Mouse (Mus musculus): Measurements from ENCODE around the gene Gcm1. TPM values are rescaled to one million over a fixed set of nuclear protein-coding genes. Genes with fewer than 3 reads are reported as not detected.
A peak's percentile ranks its signal among the peaks of the same experiment; 100 is the strongest.

Gene Gcm1
- not detected in 2 replicates for polyA plus RNA-seq (2012; rRNA removed)

DNA sequence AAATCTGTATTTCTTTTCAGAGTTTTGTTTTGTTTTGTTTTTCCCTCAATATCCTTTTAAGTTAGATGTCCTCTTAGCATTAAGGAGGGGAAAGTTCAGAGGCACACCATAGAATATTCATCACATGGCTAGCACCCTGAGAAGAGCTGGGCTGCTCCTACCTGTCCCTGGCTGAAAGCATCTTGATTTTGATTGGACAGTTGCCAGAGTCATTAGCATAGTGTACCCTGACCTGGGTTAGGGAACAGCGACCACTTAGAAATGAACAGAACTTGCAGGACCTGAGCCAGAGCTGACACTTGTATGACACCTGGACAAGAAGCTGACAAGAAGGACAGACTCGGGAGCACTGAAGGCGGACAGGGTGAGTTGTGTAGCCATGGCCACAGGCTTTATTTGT lies at the start of gene Gcm1:
Gene Gcm1, plus strand, starts transcription at position 248 of the 400 bp plus-strand sequence.
- TF ChIP-seq POLR2A (IDR thresholded peaks at IDR 0.05; ENCODE audit: borderline replicate concordance, extremely low read depth, insufficient read depth, insufficient read length, poor library complexity, severe bottlenecking) (no peak), CTCF (IDR thresholded peaks at IDR 0.05; ENCODE audit: borderline replicate concordance, extremely low read depth, insufficient read depth, insufficient read length) (no peak)
- no peak for DNase-seq (ENCODE audit: low read depth)

GRCm38 (mm10) chr9:78003278-78003677 lies 48.4 kb upstream of the Gcm1 start:
- DNase-seq (ENCODE audit: low read depth), result no peak
- TF ChIP-seq POLR2A (IDR thresholded peaks at IDR 0.05; ENCODE audit: borderline replicate concordance, extremely low read depth, insufficient read depth, insufficient read length, poor library complexity, severe bottlenecking) (no peak), CTCF (IDR thresholded peaks at IDR 0.05; ENCODE audit: borderline replicate concordance, extremely low read depth, insufficient read depth, insufficient read length) (no peak)

- TF ChIP-seq CTCF (IDR thresholded peaks at IDR 0.05; ENCODE audit: borderline replicate concordance, extremely low read depth, insufficient read depth, insufficient read length), result peak; percentile 35; the same call in 1 of the 2 replicates
- no peak for TF ChIP-seq POLR2A (IDR thresholded peaks at IDR 0.05; ENCODE audit: borderline replicate concordance, extremely low read depth, insufficient read depth, insufficient read length, poor library complexity, severe bottlenecking)
- no peak for DNase-seq (ENCODE audit: low read depth)
Observed at GRCm38 (mm10) chr9:78005481-78005880, 46.2 kb upstream of the Gcm1 start.

DNA sequence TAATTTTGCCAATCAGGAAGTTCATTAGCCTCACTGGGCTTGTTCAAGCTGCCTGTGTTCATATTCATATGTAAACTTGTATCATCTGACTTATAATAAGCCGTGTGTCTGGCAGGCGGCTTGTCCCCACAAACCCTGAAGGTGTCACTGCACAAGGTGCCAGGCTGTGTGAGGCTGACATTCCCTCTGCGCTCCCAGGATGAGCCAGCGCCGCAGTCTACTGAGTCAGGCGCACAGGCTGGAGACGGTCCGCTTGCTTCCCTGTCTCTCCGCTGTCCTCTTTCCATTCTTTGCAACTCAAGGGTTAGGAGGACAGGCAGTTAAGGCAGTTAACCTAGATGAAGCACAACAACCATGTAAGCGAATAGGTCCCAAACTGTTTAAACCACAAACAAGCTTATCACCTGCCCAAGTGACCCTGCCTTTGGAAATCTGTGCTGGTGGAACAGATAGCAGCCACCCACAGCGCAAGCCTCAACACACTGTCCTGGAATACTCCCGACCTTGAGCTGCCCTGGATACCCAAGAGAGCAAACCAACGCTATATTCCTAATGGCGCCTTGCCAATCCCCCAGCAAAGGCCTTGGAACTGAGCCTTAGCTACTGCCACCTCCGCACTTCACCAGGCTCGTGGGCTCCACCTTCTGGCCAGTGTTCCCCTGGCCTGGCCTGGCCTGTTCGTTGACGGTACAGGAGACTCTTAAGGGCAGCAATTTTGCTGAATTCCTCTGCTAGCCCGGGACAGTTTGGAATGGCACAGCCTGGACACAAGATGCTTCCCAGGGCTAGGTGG lies 45.3 kb upstream of the Gcm1 start:
- peak; percentile 84 for DNase-seq (ENCODE audit: low read depth)

DNA sequence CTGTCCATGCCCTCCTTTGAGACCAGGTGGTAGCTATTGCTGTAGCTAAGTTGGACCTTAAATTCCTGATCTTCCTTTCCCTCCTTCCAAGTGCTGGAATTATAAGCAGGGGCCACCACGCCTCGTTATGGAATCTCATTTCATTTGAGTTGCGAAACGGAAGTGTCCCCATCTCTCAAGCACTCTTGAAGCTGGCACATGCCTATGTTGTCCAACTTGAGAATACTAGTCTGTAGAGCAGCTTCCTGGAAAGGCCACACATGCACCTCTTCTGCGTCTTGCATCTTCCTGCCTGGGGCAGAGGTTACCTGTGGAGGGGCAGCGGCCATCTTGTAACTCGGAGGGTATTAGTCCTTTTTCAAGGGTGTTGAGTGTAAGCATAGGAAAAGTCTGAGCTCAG lies 42.3 kb upstream of the Gcm1 start:
- TF ChIP-seq CTCF (IDR thresholded peaks at IDR 0.05; ENCODE audit: borderline replicate concordance, extremely low read depth, insufficient read depth, insufficient read length) (no peak), POLR2A (IDR thresholded peaks at IDR 0.05; ENCODE audit: borderline replicate concordance, extremely low read depth, insufficient read depth, insufficient read length, poor library complexity, severe bottlenecking) (no peak)

More for the DNA sequence above, 45.3 kb upstream of the Gcm1 start:
- no peak for TF ChIP-seq POLR2A (IDR thresholded peaks at IDR 0.05; ENCODE audit: borderline replicate concordance, extremely low read depth, insufficient read depth, insufficient read length, poor library complexity, severe bottlenecking)
- TF ChIP-seq CTCF (IDR thresholded peaks at IDR 0.05; ENCODE audit: borderline replicate concordance, extremely low read depth, insufficient read depth, insufficient read length), result peak; percentile 83

DNA sequence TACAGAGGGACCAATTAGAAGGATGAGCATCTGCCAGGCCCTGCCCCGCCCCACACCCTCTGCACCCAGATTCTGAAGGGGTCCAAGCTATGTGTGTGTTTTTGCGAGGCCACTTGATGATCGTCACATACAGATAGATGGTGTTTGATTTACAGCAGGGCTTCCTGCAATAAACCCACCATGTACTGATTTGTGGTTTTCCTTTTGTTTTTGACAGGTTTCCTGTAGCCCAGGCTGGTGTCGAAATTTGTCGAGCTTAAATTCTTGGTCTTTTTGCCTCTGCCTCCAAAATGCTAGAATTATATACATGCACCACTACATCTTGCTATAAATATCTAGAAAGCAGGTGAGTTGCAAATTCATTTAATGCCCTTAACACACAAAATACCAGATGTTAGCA lies 41.5 kb upstream of the Gcm1 start:
- TF ChIP-seq CTCF (IDR thresholded peaks at IDR 0.05; ENCODE audit: borderline replicate concordance, extremely low read depth, insufficient read depth, insufficient read length) (no peak), POLR2A (IDR thresholded peaks at IDR 0.05; ENCODE audit: borderline replicate concordance, extremely low read depth, insufficient read depth, insufficient read length, poor library complexity, severe bottlenecking) (no peak)
- no peak for DNase-seq (ENCODE audit: low read depth)

More for the DNA sequence above, 42.3 kb upstream of the Gcm1 start:
- DNase-seq (ENCODE audit: low read depth), result no peak

DNA sequence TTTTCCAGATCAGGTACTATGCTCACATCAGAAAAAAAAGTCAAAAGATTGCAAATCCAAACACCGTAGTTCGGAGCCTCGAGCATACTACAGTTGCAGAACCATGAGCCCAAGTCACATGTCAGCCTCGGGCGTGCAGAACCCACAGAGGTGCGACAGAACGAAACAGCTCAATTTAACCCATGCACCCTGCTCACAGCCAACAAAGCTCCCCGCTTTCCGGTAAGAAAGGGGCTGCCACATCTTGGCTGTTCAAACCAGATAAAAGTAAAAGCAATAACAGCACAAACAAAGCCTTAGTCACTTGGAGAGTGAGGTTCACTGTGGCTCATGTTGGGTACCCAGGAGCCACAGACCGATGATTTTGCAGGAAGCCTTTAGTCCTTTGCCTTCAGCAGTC lies 41.0 kb upstream of the Gcm1 start:
- TF ChIP-seq CTCF (IDR thresholded peaks at IDR 0.05; ENCODE audit: borderline replicate concordance, extremely low read depth, insufficient read depth, insufficient read length) (no peak), POLR2A (IDR thresholded peaks at IDR 0.05; ENCODE audit: borderline replicate concordance, extremely low read depth, insufficient read depth, insufficient read length, poor library complexity, severe bottlenecking) (no peak)
- no peak for DNase-seq (ENCODE audit: low read depth)

DNA sequence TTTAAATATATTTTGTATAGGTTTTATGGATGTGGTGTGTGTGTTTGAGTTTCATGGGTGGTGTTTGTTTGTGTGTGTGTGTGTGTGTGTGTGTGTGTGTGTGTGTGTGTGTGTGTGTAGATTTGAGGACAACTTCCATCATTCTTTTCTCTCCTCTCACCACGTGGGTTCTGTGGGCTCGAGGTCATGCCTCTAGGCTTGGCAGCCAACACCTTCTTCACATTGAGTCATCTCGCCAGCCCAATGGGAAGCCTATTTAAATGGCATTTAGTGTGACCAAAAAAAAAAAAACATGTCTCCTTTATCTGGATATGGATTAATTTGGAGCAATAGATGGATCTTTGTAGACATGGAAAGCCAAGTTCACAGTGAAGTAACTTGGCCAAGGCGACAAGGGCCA lies 39.7 kb upstream of the Gcm1 start:
- DNase-seq (ENCODE audit: low read depth), result no peak
- TF ChIP-seq POLR2A (IDR thresholded peaks at IDR 0.05; ENCODE audit: borderline replicate concordance, extremely low read depth, insufficient read depth, insufficient read length, poor library complexity, severe bottlenecking) (no peak), CTCF (IDR thresholded peaks at IDR 0.05; ENCODE audit: borderline replicate concordance, extremely low read depth, insufficient read depth, insufficient read length) (no peak)

- no peak for DNase-seq (ENCODE audit: low read depth)
- no peak for TF ChIP-seq CTCF (IDR thresholded peaks at IDR 0.05; ENCODE audit: borderline replicate concordance, extremely low read depth, insufficient read depth, insufficient read length)
- no peak for TF ChIP-seq POLR2A (IDR thresholded peaks at IDR 0.05; ENCODE audit: borderline replicate concordance, extremely low read depth, insufficient read depth, insufficient read length, poor library complexity, severe bottlenecking)
Observed at GRCm38 (mm10) chr9:78012681-78013080, 39.0 kb upstream of the Gcm1 start.

GRCm38 (mm10) chr9:78013813-78014212 lies 37.9 kb upstream of the Gcm1 start:
- no peak for DNase-seq (ENCODE audit: low read depth)
- TF ChIP-seq CTCF (IDR thresholded peaks at IDR 0.05; ENCODE audit: borderline replicate concordance, extremely low read depth, insufficient read depth, insufficient read length) (peak; percentile 5; the same call in 1 of the 2 replicates), POLR2A (IDR thresholded peaks at IDR 0.05; ENCODE audit: borderline replicate concordance, extremely low read depth, insufficient read depth, insufficient read length, poor library complexity, severe bottlenecking) (no peak)

DNA sequence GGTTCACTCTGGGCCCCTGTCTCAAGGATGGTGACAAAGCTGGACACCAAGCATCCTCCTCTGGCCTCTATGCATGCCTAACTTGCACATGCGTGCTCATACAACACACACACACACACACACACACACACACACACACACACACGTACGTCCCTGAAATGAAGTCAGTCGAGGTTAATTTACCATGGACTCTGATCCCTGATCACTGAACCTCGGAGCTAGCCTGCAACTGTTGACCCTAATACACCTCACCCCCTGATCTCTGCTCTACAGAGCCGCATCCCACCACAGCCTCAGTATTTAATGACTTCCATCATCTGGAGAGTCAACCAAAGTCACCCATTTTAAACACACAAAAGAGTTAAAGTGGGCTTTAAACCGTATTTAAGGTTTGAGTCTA lies 35.9 kb upstream of the Gcm1 start:
- no peak for DNase-seq (ENCODE audit: low read depth)
- TF ChIP-seq CTCF (IDR thresholded peaks at IDR 0.05; ENCODE audit: borderline replicate concordance, extremely low read depth, insufficient read depth, insufficient read length), result no peak
- no peak for TF ChIP-seq POLR2A (IDR thresholded peaks at IDR 0.05; ENCODE audit: borderline replicate concordance, extremely low read depth, insufficient read depth, insufficient read length, poor library complexity, severe bottlenecking)

DNA sequence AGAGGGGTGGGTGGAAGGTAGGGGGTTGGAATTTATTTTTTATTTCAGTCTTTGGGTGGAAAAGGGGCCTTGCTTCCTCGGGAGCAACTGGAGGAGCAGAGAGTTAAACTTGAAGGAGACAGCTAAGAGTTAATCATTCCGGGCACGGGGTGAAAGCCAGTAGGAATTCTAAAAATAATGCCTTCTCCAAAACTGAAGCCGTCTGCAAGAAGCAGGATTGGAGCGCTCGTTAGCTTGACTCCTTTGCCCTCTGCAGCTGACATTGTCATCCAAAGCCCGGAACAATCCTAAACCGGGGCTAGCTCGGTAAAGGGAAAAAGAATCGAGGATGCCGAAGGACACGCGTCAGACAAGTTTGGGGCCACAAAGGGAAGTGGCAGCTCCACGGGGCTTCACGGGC lies 35.4 kb upstream of the Gcm1 start:
- no peak for TF ChIP-seq CTCF (IDR thresholded peaks at IDR 0.05; ENCODE audit: borderline replicate concordance, extremely low read depth, insufficient read depth, insufficient read length)
- TF ChIP-seq POLR2A (IDR thresholded peaks at IDR 0.05; ENCODE audit: borderline replicate concordance, extremely low read depth, insufficient read depth, insufficient read length, poor library complexity, severe bottlenecking), result no peak
- DNase-seq (ENCODE audit: low read depth), result peak; percentile 4
